Mouse (Mus musculus): Measurements from ENCODE around the gene Defa2. TPM values are rescaled to one million over a fixed set of nuclear protein-coding genes. Genes with fewer than 3 reads are reported as not detected.
"Not testable (repeated sequence)": the region's sequence is repeated elsewhere in the genome, so short reads cannot be mapped to it uniquely, and the experiment has no call there.

Gene Defa2
- total RNA-seq (2021), result not detected
- long read RNA-seq, experiment 1, result 0 reads
- long read RNA-seq, experiment 2, result 0 reads

GRCm38 (mm10) chr8:21378215-21378614 lies at the start of gene Defa2:
Defa2 (plus strand) TSS chr8:21378515.
- intact Hi-C loops (cut with DNase I); DNase-seq: not testable (repeated sequence)

- DNase-seq; intact Hi-C loops (cut with DNase I): not testable (repeated sequence)
Measured at GRCm38 (mm10) chr8:21391511-21391910, 13.2 kb downstream of the Defa2 start, which contains the start of gene Defa33. Defa33 (plus strand) TSS chr8:21391811.

DNA sequence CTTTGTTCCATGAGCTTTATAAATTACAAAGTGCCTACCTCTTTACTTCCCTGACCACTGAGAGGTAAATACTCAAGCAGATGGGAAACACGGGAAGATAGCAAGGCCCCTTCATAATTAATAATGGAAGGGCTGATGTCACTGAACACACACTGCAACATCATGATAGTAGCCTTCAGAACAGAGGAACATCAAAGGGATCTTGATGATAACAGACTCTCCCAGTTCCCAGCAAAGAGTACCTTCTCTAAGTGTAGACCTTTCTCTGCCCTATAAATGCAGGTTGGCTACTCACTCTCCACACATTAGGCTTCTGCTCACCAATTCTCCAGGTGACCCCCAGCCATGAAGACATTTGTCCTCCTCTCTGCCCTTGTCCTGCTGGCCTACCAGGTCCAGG lies 48.8 kb downstream of the Defa2 start, which contains the start of gene Defa36:
TSS of gene Defa36 (plus strand) at position 301 of the 400 bp plus-strand sequence.
- intact Hi-C loops (cut with DNase I); DNase-seq: not testable (repeated sequence)

Other genes starting within 250 kb of the Defa2 start
- not detected for gene Defa30, start 243.9 kb upstream of the Defa2 start, total RNA-seq (2021)
- not detected for gene Defa22, start 216.2 kb upstream of the Defa2 start, total RNA-seq (2021)
- gene Defa31, start 186.9 kb upstream of the Defa2 start, total RNA-seq (2021), result not detected
- gene Gm15293, start 177.0 kb upstream of the Defa2 start, total RNA-seq (2021), result not detected
- not detected for gene Gm15292, start 128.8 kb upstream of the Defa2 start, total RNA-seq (2021)
- not detected for gene Defa27, start 63.0 kb upstream of the Defa2 start, total RNA-seq (2021)
- gene Defa29, start 51.5 kb upstream of the Defa2 start, total RNA-seq (2021), result not detected
- gene Defa33, start 13.3 kb downstream of the Defa2 start, total RNA-seq (2021), result not detected
- gene Defa36, start 48.9 kb downstream of the Defa2 start, total RNA-seq (2021), result not detected
- gene Gm7849, start 78.0 kb downstream of the Defa2 start, total RNA-seq (2021), result not detected
- gene Defa20, start 130.7 kb downstream of the Defa2 start, total RNA-seq (2021), result not detected
- gene Defa32, start 150.5 kb downstream of the Defa2 start, total RNA-seq (2021), result not detected
- not detected for gene Defa37, start 186.9 kb downstream of the Defa2 start, total RNA-seq (2021)
- not detected for gene Defa28, start 204.5 kb downstream of the Defa2 start, total RNA-seq (2021)
- gene Gm7861, start 216.0 kb downstream of the Defa2 start, total RNA-seq (2021), result not detected
- not detected for gene Defa26, start 239.7 kb downstream of the Defa2 start, total RNA-seq (2021)